Mouse (Mus musculus) liver, embryonic 14.5 days (tissue): ENCODE measurements at regions not wholly inside any gene's neighbourhood (a gene's known extent, or its start where the extent isn't known, plus 50 kb on each side); places are given as distances from the start of the nearest gene placed in this dataset.

ENCODE experiments used
- CTCF ChIP-seq: IDR thresholded peaks from 2 replicates; pipeline ENCODE4 v1.5.1; 2016; ENCODE audit warnings: antibody characterized with exemption, low read depth, control low read depth
- EP300 ChIP-seq: IDR thresholded peaks from 2 replicates; pipeline ENCODE4 v1.6.1; 2016; ENCODE audit warnings: antibody characterized with exemption, low read depth

DNA sequence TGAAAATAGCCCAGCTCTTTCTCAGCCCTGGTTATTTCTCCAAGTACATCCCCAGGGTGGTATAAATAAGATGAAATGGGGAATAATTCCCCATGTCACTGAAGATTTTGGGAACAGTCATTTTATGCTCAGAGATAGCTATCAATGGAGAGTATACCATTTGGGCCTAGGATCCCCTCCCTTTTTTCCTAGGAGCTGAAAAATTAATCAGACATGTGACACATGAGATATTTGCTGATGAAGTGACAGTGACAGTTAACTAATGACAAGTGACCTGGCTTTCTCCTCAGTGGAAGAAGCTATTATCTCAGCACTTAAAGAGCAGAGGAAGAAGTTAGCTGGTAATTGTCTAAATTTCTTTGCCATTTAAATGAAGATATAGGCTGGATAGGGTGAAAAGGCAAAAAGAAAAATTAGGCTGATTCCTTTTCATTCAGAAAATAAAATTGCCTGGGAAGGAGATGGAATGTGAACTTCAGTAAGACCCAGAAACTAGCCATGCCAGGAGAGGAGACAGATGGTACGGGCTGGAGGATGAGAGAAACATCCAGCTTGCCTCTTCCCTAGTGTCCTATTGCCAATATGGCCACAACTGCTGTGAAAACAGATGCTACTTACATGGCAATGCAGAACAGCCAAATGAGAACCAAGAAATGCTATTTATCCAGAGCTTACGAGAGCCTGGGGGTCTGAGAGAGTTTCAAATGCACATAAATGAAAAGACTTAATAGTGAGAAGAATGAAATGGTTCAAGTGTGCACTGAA, 376.1 kb upstream of the Gm11114 start:
- TF ChIP-seq CTCF: no peak
- TF ChIP-seq EP300: no peak
